Mouse (Mus musculus) liver, postnatal 0 days (tissue): ENCODE results near the gene Pou6f2.

Source experiments
- CTCF ChIP-seq: sonication (generic); IDR thresholded peaks from 2 replicates; pipeline ENCODE4 v1.5.1; 2016; ENCODE audit warnings: antibody characterized with exemption, low read depth
- EP300 ChIP-seq: IDR thresholded peaks from 2 replicates; pipeline ENCODE4 v1.6.1; 2016; ENCODE audit warnings: antibody characterized with exemption, low read depth, mild to moderate bottlenecking

GRCm38 (mm10) chr13:18153949-18154582, 243.4 kb downstream of the Pou6f2 start:
- TF ChIP-seq CTCF = no peak
- no peak for TF ChIP-seq EP300
